Mouse (Mus musculus) limb, embryonic 15.5 days (tissue): Measurements from ENCODE around the gene Anxa4. TPM values are rescaled to one million over a fixed set of nuclear protein-coding genes. Genes with fewer than 3 reads are reported as not detected.

Experiments
- ATAC-seq: fragments of 200-750 bp; cut with Nextera tagmentation; 2 replicates; pipeline ENCODE4 v1.8.0; 2017; ENCODE audit warnings: low read depth, moderate TSS enrichment; ENCODE audit not compliant: insufficient number of reproducible peaks, low FRiP score, low TSS enrichment
- H3K27ac ChIP-seq: fragments of 300-500 bp; sonication (generic); 2 replicates; pipeline ENCODE4 v1.5.1; 2015; ENCODE audit warnings: moderate library complexity, mild to moderate bottlenecking, inconsistent platforms
- H3K27me3 ChIP-seq: fragments of 300-500 bp; sonication (generic); 2 replicates; pipeline ENCODE4 v1.6.1; 2015; ENCODE audit warnings: inconsistent platforms
- H3K36me3 ChIP-seq: fragments of 300-500 bp; sonication (generic); 2 replicates; pipeline ENCODE4 v1.6.1; 2015; ENCODE audit warnings: inconsistent platforms
- H3K4me1 ChIP-seq: fragments of 300-500 bp; sonication (generic); 2 replicates; pipeline ENCODE4 v1.6.1; 2015; ENCODE audit warnings: inconsistent platforms
- H3K4me2 ChIP-seq: fragments of 300-500 bp; sonication (generic); 2 replicates; pipeline ENCODE4 v1.6.1; 2015; ENCODE audit warnings: mild to moderate bottlenecking, inconsistent platforms
- H3K4me3 ChIP-seq: fragments of 300-500 bp; sonication (generic); 2 replicates; pipeline ENCODE4 v1.5.1; 2015; ENCODE audit warnings: mild to moderate bottlenecking, inconsistent platforms
- H3K9ac ChIP-seq: fragments of 300-500 bp; sonication (generic); 2 replicates; pipeline ENCODE4 v1.6.1; 2015; ENCODE audit warnings: inconsistent platforms
- H3K9me3 ChIP-seq: fragments of 300-500 bp; sonication (generic); 2 replicates; pipeline ENCODE4 v1.6.1; 2016; ENCODE audit warnings: inconsistent platforms
- WGBS: fragments of 180-500 bp; shearing (Covaris S2); methylation state at CpG from one replicate; pipeline ENCODE4 v1.1.7; 2015; 5-methylcytosine and 5-hydroxymethylcytosine counted together
- polyA plus RNA-seq: library from polyadenylated mRNA; unstranded; fragments of >200 nt; fragmentation: Nextera tagmentation; extraction: Ambion mirVana; gene quantifications from 2 replicates; pipeline ENCODE4 v1.2.1, GENCODE M21; 2015

Anxa4 gene
- polyA plus RNA-seq, 1 experiment from 2014 or later = 61.9 TPM

GRCm38 (mm10) chr6:86820690-86821089, 27.3 kb upstream of the Anxa4 start:
- Histone ChIP-seq H3K9ac (no peak overlapping the region), H3K36me3 (no peaks in the 10 kb centered on the region), H3K4me2 (no peak overlapping the region), H3K4me3 (no peak overlapping the region), H3K27ac (no peak overlapping the region), H3K9me3 (no peaks in the 10 kb centered on the region), H3K4me1 (peaks cover 12% of the 10 kb centered on the region), H3K27me3 (peaks cover 5% of the 10 kb centered on the region; the same call in 1 of the 2 replicates)
- WGBS = 68% methylated on average over 7 of the region's 7 CpGs
- no peak for ATAC-seq

GRCm38 (mm10) chr6:86819926-86820325, 26.5 kb upstream of the Anxa4 start:
- no peak overlapping the region for H3K4me3 ChIP-seq
- H3K4me2 ChIP-seq = no peak overlapping the region
- 72% methylated on average over 5 of the region's 5 CpGs for WGBS
- no peak overlapping the region for H3K9ac ChIP-seq
- H3K9me3 ChIP-seq = no peaks in the 10 kb centered on the region
- H3K27me3 ChIP-seq = peaks cover 5% of the 10 kb centered on the region; the same call in 1 of the 2 replicates
- no peak for ATAC-seq
- no peak overlapping the region for H3K27ac ChIP-seq
- H3K36me3 ChIP-seq = no peaks in the 10 kb centered on the region
- peaks cover 17% of the 10 kb centered on the region for H3K4me1 ChIP-seq

- Histone ChIP-seq H3K27ac (no peak overlapping the region), H3K9me3 (no peaks in the 10 kb centered on the region), H3K9ac (no peak overlapping the region), H3K36me3 (no peaks in the 10 kb centered on the region), H3K4me2 (no peak overlapping the region), H3K4me3 (no peak overlapping the region), H3K27me3 (peaks cover 5% of the 10 kb centered on the region; the same call in 1 of the 2 replicates), H3K4me1 (peaks cover 18% of the 10 kb centered on the region)
- no peak for ATAC-seq
- 72% methylated on average over 4 of the region's 4 CpGs for WGBS
Measured at GRCm38 (mm10) chr6:86818914-86819313, 25.5 kb upstream of the Anxa4 start.

GRCm38 (mm10) chr6:86816586-86816985, 23.2 kb upstream of the Anxa4 start:
- Histone ChIP-seq H3K9me3 (no peaks in the 10 kb centered on the region), H3K27me3 (no peaks in the 10 kb centered on the region), H3K4me2 (no peak overlapping the region), H3K4me3 (no peak overlapping the region), H3K4me1 (peaks cover 6% of the 10 kb centered on the region), H3K27ac (no peak overlapping the region), H3K9ac (no peak overlapping the region), H3K36me3 (no peaks in the 10 kb centered on the region)
- no peak for ATAC-seq
- WGBS = 22% methylated on average over 8 of the region's 8 CpGs

GRCm38 (mm10) chr6:86815436-86815835, 22.1 kb upstream of the Anxa4 start:
- H3K27me3 ChIP-seq = no peaks in the 10 kb centered on the region
- peak overlapping the region; percentile 1; the same call in 1 of the 2 replicates for H3K4me3 ChIP-seq
- peaks cover 6% of the 10 kb centered on the region for H3K4me1 ChIP-seq
- no peak overlapping the region for H3K27ac ChIP-seq
- H3K9me3 ChIP-seq = no peaks in the 10 kb centered on the region
- H3K36me3 ChIP-seq = no peaks in the 10 kb centered on the region
- ATAC-seq = no peak
- peak overlapping the region; percentile 25 for H3K4me2 ChIP-seq
- H3K9ac ChIP-seq = no peak overlapping the region
- 8% methylated on average over 7 of the region's 7 CpGs for WGBS

- H3K9me3 ChIP-seq = no peaks in the 10 kb centered on the region
- H3K4me2 ChIP-seq = peak overlapping the region; percentile 25
- WGBS = 39% methylated on average over 3 of the region's 3 CpGs
- no peak overlapping the region for H3K9ac ChIP-seq
- H3K27me3 ChIP-seq = no peaks in the 10 kb centered on the region
- no peaks in the 10 kb centered on the region for H3K36me3 ChIP-seq
- H3K4me1 ChIP-seq = peaks cover 6% of the 10 kb centered on the region
- H3K27ac ChIP-seq = 0 out of 2 replicates have a peak overlapping the region, but pooled peaks have one; percentile 8
- ATAC-seq = no peak
- peak overlapping the region; percentile 1; the same call in 1 of the 2 replicates for H3K4me3 ChIP-seq
Measured at GRCm38 (mm10) chr6:86814926-86815325, 21.5 kb upstream of the Anxa4 start.

- H3K27me3 ChIP-seq = no peaks in the 10 kb centered on the region
- H3K4me3 ChIP-seq = no peak overlapping the region
- H3K4me1 ChIP-seq = peaks cover 6% of the 10 kb centered on the region
- H3K36me3 ChIP-seq = no peaks in the 10 kb centered on the region
- no peak overlapping the region for H3K4me2 ChIP-seq
- ATAC-seq = no peak
- H3K27ac ChIP-seq = no peak overlapping the region
- H3K9ac ChIP-seq = no peak overlapping the region
- H3K9me3 ChIP-seq = no peaks in the 10 kb centered on the region
- WGBS = 21% methylated on average over 3 of the region's 3 CpGs
Measured at GRCm38 (mm10) chr6:86813341-86813740, 20.0 kb upstream of the Anxa4 start.

- no peak overlapping the region for H3K4me2 ChIP-seq
- H3K36me3 ChIP-seq = no peaks in the 10 kb centered on the region
- ATAC-seq = no peak
- H3K4me1 ChIP-seq = peaks cover 6% of the 10 kb centered on the region
- peaks cover 2% of the 10 kb centered on the region; the same call in 1 of the 2 replicates for H3K27me3 ChIP-seq
- H3K27ac ChIP-seq = no peak overlapping the region
- no peak overlapping the region for H3K4me3 ChIP-seq
- no peak overlapping the region for H3K9ac ChIP-seq
- no peaks in the 10 kb centered on the region for H3K9me3 ChIP-seq
- 58% methylated on average over 4 of the region's 4 CpGs for WGBS
Measured at GRCm38 (mm10) chr6:86812919-86813318, 19.5 kb upstream of the Anxa4 start.

GRCm38 (mm10) chr6:86806455-86807086, 13.2 kb upstream of the Anxa4 start:
- H3K9ac ChIP-seq = no peak overlapping the region
- WGBS = 0% methylated on average over 5 of the region's 5 CpGs

GRCm38 (mm10) chr6:86804646-86805045, 11.3 kb upstream of the Anxa4 start:
- ATAC-seq = no peak
- no peak overlapping the region for H3K4me3 ChIP-seq
- 59% methylated on average over 3 of the region's 3 CpGs for WGBS

More at GRCm38 (mm10) chr6:86806455-86807086, 13.2 kb upstream of the Anxa4 start:
- no peak overlapping the region for H3K27ac ChIP-seq
- peaks cover 3% of the 10 kb centered on the region; the same call in 1 of the 2 replicates for H3K27me3 ChIP-seq
- H3K4me1 ChIP-seq = no peaks in the 10 kb centered on the region
- ATAC-seq = no peak
- H3K4me3 ChIP-seq = no peak overlapping the region
- no peak overlapping the region for H3K4me2 ChIP-seq
- H3K36me3 ChIP-seq = no peaks in the 10 kb centered on the region
- H3K9me3 ChIP-seq = no peaks in the 10 kb centered on the region

GRCm38 (mm10) chr6:86801431-86801830, 8.0 kb upstream of the Anxa4 start:
- Histone ChIP-seq H3K36me3 (no peaks in the 10 kb centered on the region), H3K4me3 (no peak overlapping the region), H3K9ac (no peak overlapping the region), H3K4me2 (no peak overlapping the region), H3K27me3 (no peaks in the 10 kb centered on the region), H3K4me1 (no peaks in the 10 kb centered on the region), H3K27ac (no peak overlapping the region), H3K9me3 (no peaks in the 10 kb centered on the region)
- ATAC-seq = no peak
- WGBS = 41% methylated on average over 11 of the region's 11 CpGs

More at GRCm38 (mm10) chr6:86804646-86805045, 11.3 kb upstream of the Anxa4 start:
- Histone ChIP-seq H3K4me2 (no peak overlapping the region), H3K4me1 (no peaks in the 10 kb centered on the region), H3K27ac (no peak overlapping the region), H3K9me3 (no peaks in the 10 kb centered on the region), H3K36me3 (no peaks in the 10 kb centered on the region), H3K27me3 (peaks cover 3% of the 10 kb centered on the region; the same call in 1 of the 2 replicates), H3K9ac (no peak overlapping the region)

- Histone ChIP-seq H3K27me3 (no peaks in the 10 kb centered on the region), H3K27ac (no peak overlapping the region), H3K9me3 (no peaks in the 10 kb centered on the region), H3K36me3 (no peaks in the 10 kb centered on the region), H3K9ac (no peak overlapping the region), H3K4me3 (no peak overlapping the region), H3K4me1 (no peaks in the 10 kb centered on the region), H3K4me2 (no peak overlapping the region)
- no peak for ATAC-seq
- WGBS = 88% methylated on average over 3 of the region's 3 CpGs
Measured at GRCm38 (mm10) chr6:86800467-86800866, 7.1 kb upstream of the Anxa4 start.
